Mouse (Mus musculus) lung, postnatal 0 days (tissue): ENCODE results near the gene Flad1. TPM values are rescaled to one million over a fixed set of nuclear protein-coding genes. Genes with fewer than 3 reads are reported as not detected.
A peak's percentile ranks its signal among the peaks of the same experiment; 100 is the strongest.
"Not testable (repeated sequence)": the region's sequence is repeated elsewhere in the genome, so short reads cannot be mapped to it uniquely, and the experiment has no call there.

Source experiments
- ATAC-seq: fragments of 200-750 bp; cut with Nextera tagmentation; 2 replicates; pipeline ENCODE4 v1.8.0; 2017; ENCODE audit warnings: moderate library complexity
- DNase-seq: peaks from one replicate; pipeline ENCODE4 v3.0.0-alpha.2; 2016; ENCODE audit warnings: low spot score
- H3K27ac ChIP-seq: fragments of 300-500 bp; sonication (generic); 2 replicates; pipeline ENCODE4 v1.5.1; 2014; ENCODE audit warnings: antibody characterized with exemption, mild to moderate bottlenecking, low read length, mixed read lengths
- H3K27me3 ChIP-seq: fragments of 300-500 bp; sonication (generic); replicated peaks from 2 replicates; pipeline ENCODE4 v1.6.1; 2014; ENCODE audit warnings: low read length, mixed read lengths; ENCODE audit not compliant: insufficient read depth
- H3K36me3 ChIP-seq: fragments of 300-500 bp; sonication (generic); 2 replicates; pipeline ENCODE4 v1.6.1; 2014; ENCODE audit warnings: low read length, mixed read lengths; ENCODE audit not compliant: insufficient read depth
- H3K4me1 ChIP-seq: fragments of 300-500 bp; sonication (generic); 2 replicates; pipeline ENCODE4 v1.6.1; 2014; ENCODE audit warnings: antibody characterized with exemption, low read depth, low read length, mixed read lengths; ENCODE audit not compliant: insufficient read depth
- H3K4me2 ChIP-seq: fragments of 300-500 bp; sonication (generic); replicated peaks from 2 replicates; pipeline ENCODE4 v1.6.1; 2014; ENCODE audit warnings: low read depth, mild to moderate bottlenecking, low read length, moderate library complexity, mixed read lengths
- H3K4me3 ChIP-seq: fragments of 300-500 bp; sonication (generic); 2 replicates; pipeline ENCODE4 v1.5.1; 2014; ENCODE audit warnings: low read depth, low read length
- H3K9ac ChIP-seq: fragments of 300-500 bp; sonication (generic); replicated peaks from 2 replicates; pipeline ENCODE4 v1.6.1; 2014; ENCODE audit warnings: low read depth, mild to moderate bottlenecking
- H3K9me3 ChIP-seq: fragments of 300-500 bp; sonication (generic); 2 replicates; pipeline ENCODE4 v1.6.1; 2016; ENCODE audit warnings: low read length, mixed read lengths
- CTCF ChIP-seq: IDR thresholded peaks from 2 replicates; pipeline ENCODE4 v1.5.1; 2016; ENCODE audit warnings: antibody characterized with exemption, mild to moderate bottlenecking
- EP300 ChIP-seq: IDR thresholded peaks from 2 replicates; pipeline ENCODE4 v1.6.1; 2016; ENCODE audit warnings: antibody characterized with exemption, mild to moderate bottlenecking, control low read depth
- WGBS: fragments of 180-500 bp; shearing (Covaris S2); extraction: QIAGEN DNeasy Blood & Tissue Kit; methylation state at CpG from one replicate; pipeline ENCODE4 v1.1.7; 2014; 5-methylcytosine and 5-hydroxymethylcytosine counted together
- polyA plus RNA-seq: library from polyadenylated mRNA; unstranded; fragments of >200 nt; fragmentation: Nextera tagmentation; extraction: Ambion mirVana; gene quantifications from 2 replicates; pipeline ENCODE4 v1.2.1, GENCODE M21; 2015

Gene Flad1
- polyA plus RNA-seq, 1 experiment from 2014 or later, result 17.9 TPM

DNA sequence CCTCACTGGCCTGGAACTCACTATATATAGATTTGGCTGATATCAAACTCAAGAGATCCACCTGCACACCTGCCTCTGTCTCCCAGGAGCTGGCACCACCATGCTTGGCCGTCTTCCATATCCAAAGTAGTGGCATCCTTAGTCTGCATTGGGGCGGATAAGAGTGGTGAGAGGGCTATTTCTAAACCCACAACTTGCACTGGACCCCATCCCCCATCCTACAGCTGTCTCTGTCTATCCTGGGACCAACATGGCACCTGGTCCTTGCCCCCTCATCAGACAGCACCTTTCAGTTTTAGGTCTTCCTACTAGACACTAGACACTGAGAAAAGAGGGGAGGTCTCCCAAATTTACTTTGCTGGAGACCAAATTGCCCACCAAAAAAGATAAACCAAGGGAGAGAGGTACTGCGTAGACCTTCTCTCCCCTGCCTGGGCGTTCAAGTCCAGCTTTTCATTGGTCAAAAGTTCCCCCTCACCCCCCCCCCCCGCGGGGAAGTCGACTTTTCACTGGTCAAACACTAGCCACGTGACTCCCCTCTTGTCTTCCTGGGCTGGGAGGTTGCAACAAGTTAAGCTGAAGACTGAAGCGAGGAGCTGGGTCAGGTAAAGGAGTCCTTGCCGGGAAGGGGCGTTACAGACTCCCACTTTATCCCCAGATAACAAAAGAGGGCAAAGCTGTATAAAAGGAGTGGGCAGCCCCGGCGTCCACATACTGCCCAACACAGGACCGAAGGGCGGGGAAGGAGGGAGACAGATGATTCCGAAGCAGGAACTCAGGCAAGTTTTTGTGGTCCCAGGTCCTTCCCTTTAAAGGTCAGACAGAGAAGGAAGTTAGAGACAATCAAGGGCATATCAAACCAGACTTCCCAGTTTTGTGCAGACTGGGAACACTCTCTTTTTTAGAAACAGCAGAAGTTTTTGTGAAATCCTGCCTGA, 24.8 kb upstream of the Flad1 start, which contains the start of gene Pbxip1:
Gene Pbxip1 (plus strand): TSS at position 531 of the 938 bp plus-strand sequence.
- TF ChIP-seq EP300 (no peak), CTCF (no peak)
- Histone ChIP-seq H3K4me3 (peak within 1 kb of the TSS; percentile 44), H3K9ac (peak within 1 kb of the TSS; percentile 45), H3K9me3 (no peaks in the 10 kb centered on the region), H3K4me1 (peaks cover 10% of the 10 kb centered on the region), H3K27me3 (no peaks in the 10 kb centered on the region), H3K36me3 (peaks cover 14% of the 10 kb centered on the region), H3K4me2 (peak within 1 kb of the TSS; percentile 63), H3K27ac (peak within 1 kb of the TSS; percentile 84)
- 6% methylated on average over 16 of the region's 16 CpGs for WGBS
- DNase-seq, result peak; percentile 96
- ATAC-seq, result peak; percentile 91

GRCm38 (mm10) chr3:89435041-89435440, 23.4 kb upstream of the Flad1 start:
- Histone ChIP-seq H3K4me3 (no peak overlapping the region), H3K27ac (no peak overlapping the region), H3K9me3 (no peaks in the 10 kb centered on the region), H3K9ac (no peak overlapping the region), H3K4me2 (no peak overlapping the region), H3K36me3 (peaks cover 14% of the 10 kb centered on the region; the same call in 1 of the 2 replicates), H3K27me3 (no peaks in the 10 kb centered on the region), H3K4me1 (peaks cover 17% of the 10 kb centered on the region)
- WGBS, result 76% methylated on average over 7 of the region's 7 CpGs
- TF ChIP-seq EP300, result no peak
- ATAC-seq (no peak), DNase-seq (no peak)

DNA sequence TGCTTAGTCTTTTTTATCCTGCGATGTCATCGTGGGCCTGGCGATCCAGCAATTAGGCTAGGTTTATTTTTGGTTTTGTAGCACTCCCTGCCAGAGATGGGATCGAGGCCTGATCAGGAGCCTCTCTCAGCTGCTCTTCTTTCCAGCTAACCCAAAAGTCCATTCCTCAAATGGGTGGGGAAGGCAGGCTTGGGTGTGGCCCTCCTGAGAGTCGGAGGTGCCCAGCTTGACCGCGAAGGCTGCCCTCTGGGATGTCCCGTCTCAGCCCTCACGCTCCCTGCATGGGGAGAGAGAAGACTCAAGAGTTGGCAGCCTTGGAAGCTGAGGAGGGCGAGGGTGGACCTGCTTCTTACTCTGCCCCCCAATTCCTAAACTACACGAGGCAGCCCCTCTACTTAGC, 22.9 kb upstream of the Flad1 start:
- Histone ChIP-seq H3K4me2 (no peak overlapping the region), H3K36me3 (peaks cover 14% of the 10 kb centered on the region; the same call in 1 of the 2 replicates), H3K4me1 (peaks cover 17% of the 10 kb centered on the region), H3K9me3 (no peaks in the 10 kb centered on the region), H3K9ac (no peak overlapping the region), H3K27me3 (no peaks in the 10 kb centered on the region), H3K27ac (no peak overlapping the region), H3K4me3 (no peak overlapping the region)
- ATAC-seq, result no peak
- DNase-seq, result no peak
- 71% methylated on average over 11 of the region's 11 CpGs for WGBS
- no peak for TF ChIP-seq CTCF

DNA sequence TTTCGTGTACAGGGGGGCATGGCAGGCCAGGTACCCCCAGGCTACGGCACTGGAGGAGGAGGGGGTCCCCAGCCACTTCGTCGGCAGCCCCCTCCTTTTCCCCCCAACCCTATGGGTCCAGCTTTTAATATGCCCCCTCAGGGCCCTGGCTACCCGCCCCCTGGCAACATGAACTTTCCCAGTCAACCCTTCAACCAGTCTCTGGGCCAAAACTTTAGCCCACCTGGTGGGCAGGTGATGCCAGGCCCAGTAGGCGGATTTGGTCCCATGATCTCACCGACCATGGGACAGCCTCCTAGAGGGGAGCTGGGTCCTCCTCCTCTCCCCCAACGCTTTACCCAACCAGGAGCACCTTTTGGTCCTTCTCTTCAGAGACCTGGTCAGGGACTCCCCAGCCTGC, 20.9 kb upstream of the Flad1 start:
- TF ChIP-seq CTCF (no peak), EP300 (no peak)
- Histone ChIP-seq H3K9ac (no peak overlapping the region), H3K27ac (no peak overlapping the region), H3K4me1 (peaks cover 17% of the 10 kb centered on the region), H3K27me3 (no peaks in the 10 kb centered on the region), H3K4me3 (no peak overlapping the region), H3K4me2 (no peak overlapping the region), H3K9me3 (no peaks in the 10 kb centered on the region), H3K36me3 (peaks cover 19% of the 10 kb centered on the region; the same call in 1 of the 2 replicates)
- no peak for ATAC-seq
- DNase-seq, result no peak
- 93% methylated on average over 8 of the region's 8 CpGs for WGBS

DNA sequence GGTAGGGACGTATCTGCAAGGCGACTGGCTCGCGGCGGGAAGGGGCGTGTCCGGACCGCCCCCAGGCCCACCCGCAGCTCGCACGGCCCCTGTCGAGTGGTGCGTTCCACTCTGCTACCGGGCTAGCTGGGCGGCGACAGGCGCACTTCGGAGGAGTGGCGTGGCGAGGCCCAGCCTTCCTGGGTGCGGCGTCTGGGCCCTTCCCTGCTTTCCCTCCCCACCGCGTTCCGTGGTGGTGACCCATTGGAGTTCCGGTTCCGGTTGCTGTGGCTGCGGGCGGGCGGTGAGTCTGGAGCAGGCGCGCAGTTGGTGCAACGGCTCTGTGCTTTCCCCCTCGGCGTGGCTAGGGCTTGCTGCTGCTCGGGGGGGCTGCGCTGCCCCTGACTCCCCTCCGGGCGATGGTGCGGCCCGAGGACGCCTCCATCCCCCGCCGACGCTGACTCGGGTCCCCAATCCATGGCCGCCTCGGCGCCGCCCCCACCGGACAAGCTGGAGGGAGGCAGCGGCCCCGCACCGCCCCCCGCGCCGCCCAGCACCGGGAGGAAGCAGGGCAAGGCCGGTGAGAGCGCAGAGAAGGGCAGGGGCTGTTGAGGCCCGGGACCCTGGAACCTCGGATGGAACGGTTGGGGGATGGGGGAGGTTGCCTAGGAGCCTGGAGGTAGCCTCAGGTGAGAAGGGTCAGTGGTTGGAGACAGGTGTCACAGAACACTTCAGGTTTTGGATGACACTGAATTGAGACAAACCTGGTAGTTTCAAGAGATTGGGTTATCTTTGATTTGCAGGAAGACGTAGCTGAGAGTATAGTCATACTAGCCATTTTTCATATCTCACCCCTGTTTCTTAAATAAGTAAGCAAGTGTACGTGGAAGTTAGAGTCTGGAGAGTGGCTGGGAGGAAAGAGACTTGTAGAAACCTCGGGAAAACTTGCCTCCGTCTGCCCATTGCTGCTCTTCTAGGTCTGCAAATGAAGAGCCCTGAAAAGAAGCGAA, 18.8 kb upstream of the Flad1 start, which contains the start of gene Pygo2:
Gene Pygo2 (plus strand): TSS at position 44 of the 989 bp plus-strand sequence.
- H3K4me2 ChIP-seq, result peak within 1 kb of the TSS; percentile 95

DNA sequence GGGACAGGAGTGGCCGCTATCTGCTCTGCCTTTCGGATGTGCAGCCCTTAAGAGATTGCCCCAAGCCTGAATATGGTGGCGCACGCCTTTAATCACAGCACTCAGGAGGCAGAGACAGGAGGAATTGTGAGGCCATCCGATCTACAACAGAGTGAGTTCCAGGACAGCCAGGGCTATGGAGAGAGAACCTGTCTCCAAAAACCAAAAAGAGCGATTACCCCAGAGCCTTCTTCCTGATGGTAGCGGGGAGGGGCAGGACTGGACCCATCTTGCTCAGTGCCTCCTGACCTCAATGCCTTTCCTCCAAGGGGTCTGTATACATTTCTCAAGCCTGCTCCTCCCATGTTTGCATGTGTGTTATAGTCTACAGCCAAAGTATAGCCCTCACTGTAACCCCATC, 17.4 kb upstream of the Flad1 start:
- WGBS, result 93% methylated on average over 7 of the region's 7 CpGs

More for the DNA sequence above, 18.8 kb upstream of the Flad1 start, which contains the start of gene Pygo2:
- H3K27me3 ChIP-seq, result no peaks in the 10 kb centered on the region
- 2% methylated on average over 62 of the region's 68 CpGs for WGBS
- H3K4me1 ChIP-seq, result peaks cover 7% of the 10 kb centered on the region; the same call in 1 of the 2 replicates
- peak within 1 kb of the TSS; percentile 76 for H3K27ac ChIP-seq
- no peaks in the 10 kb centered on the region for H3K9me3 ChIP-seq
- H3K9ac ChIP-seq, result peak within 1 kb of the TSS; percentile 80
- peak within 1 kb of the TSS; percentile 90 for H3K4me3 ChIP-seq
- TF ChIP-seq CTCF (0 out of 2 replicates have a peak, but pooled peaks have one; percentile 24), EP300 (no peak)
- peaks cover 26% of the 10 kb centered on the region for H3K36me3 ChIP-seq
- DNase-seq (peak; percentile 99), ATAC-seq (peak; percentile 99)

More for the DNA sequence above, 17.4 kb upstream of the Flad1 start:
- not testable (repeated sequence) for H3K4me1 ChIP-seq, DNase-seq, H3K27ac ChIP-seq, H3K9ac ChIP-seq, H3K9me3 ChIP-seq, H3K4me2 ChIP-seq, ATAC-seq, H3K4me3 ChIP-seq, H3K27me3 ChIP-seq
- H3K36me3 ChIP-seq, result peaks cover 30% of the 10 kb centered on the region
